Mouse (Mus musculus): ENCODE data around the gene 4930412O13Rik.

Gene 4930412O13Rik

DNA sequence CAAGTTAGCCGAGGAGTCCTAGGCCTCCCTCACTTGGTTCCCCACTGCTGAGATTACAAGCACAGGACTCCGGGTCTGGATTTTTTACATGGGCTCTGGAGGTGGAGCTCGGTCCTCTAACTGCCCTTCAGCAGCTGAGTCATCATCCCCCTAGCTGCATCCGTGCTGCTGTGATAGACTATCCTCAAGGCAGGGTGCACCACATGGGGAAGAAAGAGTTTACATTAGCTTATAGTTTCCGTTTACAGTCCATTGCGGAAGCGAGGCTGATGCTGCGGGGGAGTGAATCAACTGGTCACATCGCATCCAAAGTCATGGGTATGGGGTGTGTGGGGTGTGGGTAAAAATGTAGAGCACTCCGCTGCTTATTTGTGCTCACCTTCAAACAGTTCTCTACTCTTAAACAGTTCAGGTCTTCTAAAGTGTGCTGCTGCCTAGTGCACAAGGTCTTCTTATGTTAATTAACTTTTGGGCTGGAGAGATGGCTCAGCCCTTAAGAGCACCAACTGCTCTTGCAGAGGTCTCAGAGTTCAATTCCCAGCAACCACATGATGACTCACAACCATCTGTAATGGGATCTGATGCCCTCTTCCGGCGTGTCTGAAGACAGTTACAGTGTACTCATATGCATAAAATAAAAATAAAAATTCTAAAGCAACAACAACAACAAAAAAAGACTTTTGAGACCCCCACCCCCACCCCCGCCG, 23.0 kb downstream of the 4930412O13Rik start:
- no peak for DNase-seq

DNA sequence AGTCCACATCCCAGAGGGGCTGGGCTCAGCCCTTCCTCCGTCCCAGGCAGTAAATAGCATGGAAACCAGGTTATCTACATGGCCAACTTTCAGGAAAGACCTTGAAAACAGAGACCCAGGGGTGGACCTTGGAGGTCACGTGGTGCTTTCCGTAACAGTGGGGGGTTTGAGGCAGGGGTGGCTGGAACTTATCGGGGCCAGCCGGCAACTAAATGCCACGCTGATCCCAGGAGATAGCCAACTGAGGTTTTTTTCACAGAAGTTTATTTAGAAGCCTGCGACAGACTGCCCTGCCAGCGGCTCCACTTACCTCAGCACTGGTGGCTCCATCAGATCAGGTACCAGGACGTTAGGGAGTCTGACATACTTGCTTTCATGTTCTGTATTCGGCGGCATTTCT, 24.9 kb downstream of the 4930412O13Rik start:
- no peak for DNase-seq

DNA sequence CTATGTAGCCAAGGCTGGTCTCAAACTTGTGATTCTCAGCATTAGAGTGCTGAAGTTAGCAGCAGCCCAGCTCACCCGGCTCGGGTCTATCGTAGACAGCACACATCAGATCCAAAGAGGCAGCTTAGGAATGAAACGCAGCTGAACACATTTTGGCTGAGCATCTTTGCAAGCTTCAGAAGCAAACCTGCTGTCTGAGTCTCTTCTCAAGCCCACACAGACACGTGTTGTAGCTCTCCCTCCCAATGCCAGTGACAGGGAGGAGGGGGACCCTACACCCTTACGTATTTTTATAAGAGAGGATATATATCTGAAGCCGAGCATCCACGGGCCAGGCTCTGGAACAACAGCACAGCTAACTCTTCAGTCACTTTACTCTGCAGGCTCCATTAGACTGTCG, 36.5 kb downstream of the 4930412O13Rik start:
- DNase-seq = no peak

DNA sequence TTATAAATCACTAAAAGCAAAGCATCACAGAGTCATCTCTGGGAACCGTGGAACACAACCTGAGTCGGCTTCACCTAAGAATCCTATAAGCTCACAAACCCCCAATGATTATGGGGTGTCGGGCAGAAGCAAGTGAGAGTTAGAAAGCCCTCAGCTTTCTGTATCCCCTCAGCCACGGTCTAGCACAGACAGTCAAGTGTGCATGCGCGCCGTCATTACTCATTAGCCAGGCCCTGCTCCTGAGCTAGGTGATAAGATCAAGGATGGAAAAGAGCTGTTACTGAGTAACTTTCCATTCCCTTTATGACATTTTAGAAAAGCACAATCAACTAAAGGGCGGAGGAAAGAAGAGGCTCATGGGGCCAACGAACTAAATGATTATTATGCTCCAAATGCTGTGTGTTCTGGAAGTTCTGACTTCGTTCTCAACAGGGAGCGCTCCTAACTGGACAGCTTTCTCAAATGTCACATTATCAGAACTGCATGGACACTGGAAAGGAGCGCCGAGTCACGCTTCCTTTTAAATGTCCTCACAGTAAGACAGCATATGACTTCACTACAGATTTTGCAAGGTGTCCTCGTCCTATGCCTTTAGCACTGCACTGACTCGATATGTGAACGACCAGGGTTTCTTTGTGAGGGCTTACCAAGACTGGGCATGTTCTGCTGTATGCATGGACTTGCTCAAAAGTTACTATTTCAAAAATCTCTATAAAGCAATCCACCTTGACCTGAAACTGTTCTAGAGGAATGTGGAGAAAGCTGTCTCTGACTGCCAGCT, 37.8 kb downstream of the 4930412O13Rik start:
- DNase-seq = no peak

DNA sequence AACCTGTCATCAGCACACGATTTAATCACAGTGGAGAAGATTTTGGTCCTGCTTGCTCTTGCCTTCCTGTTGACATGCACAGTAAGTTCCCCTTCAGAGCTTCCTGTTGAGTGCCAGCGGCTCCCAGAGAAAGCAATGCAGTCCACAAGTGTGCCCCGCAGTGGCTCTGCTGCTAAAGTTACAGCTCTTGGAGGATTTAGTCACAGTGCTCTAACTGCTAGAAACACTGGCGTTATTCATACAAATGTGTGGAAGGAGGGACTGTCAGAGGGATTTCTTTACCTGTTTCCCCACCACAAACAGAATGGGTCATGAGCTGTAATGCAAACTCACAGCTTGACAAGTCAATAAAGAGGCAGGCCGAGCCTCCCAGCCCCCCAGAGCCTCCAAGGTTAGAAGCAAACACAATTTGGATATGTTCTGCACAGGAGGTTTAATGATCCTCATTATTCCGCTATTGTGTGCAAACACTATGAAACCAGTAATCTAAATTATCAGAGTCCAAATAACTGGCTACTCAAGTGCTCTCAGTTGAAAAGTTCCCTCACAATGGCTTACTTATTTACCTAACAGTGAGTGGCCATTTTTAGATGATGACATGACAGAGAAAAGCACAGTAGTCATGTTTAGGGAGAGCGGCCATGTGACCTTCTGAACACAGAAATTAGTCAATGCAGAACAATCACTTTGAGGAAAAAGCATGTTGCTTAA, 45.3 kb downstream of the 4930412O13Rik start:
- DNase-seq = peak; percentile 3

DNA sequence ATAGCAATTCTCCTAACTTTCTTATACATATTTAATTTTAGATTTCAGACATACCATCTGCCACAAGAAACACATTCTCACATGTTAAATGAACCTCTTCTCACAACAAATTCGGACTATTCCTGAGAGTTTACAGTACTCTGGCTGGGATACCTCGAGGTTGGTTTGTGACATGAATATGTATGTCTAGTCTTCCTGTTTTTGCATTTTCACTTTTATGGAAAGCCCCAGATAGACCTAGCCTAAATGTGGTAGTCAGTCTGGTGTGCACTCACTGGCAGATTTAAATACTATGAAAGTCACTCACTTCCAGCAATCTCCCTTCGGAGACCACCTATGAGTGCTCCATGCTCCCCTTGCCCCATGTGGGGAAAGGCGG, 45.8 kb downstream of the 4930412O13Rik start:
- DNase-seq = no peak

Data from lung, postnatal 36 days (tissue).